Mouse (Mus musculus) adrenal gland, adult (tissue): ENCODE measurements at regions not wholly inside any gene's neighbourhood (a gene's known extent, or its start where the extent isn't known, plus 50 kb on each side); places are given as distances from the start of the nearest gene placed in this dataset.
A peak's percentile ranks its signal among the peaks of the same experiment; 100 is the strongest.
"Not testable (repeated sequence)": the region's sequence is repeated elsewhere in the genome, so short reads cannot be mapped to it uniquely, and the experiment has no call there.

Experiments used
- DNase-seq, 2 experiments: peaks; one replicate each; pipeline ENCODE4 v3.0.0; 2022 to 2023; ENCODE audit warnings: low spot score in 1 of 2; ENCODE audit not compliant: inconsistent age in 2 of 2

- peak; percentile 55 to 87 for DNase-seq
Measured at GRCm38 (mm10) chr3:31603237-31603636, 293.1 kb upstream of the Slc7a14 start.

DNA sequence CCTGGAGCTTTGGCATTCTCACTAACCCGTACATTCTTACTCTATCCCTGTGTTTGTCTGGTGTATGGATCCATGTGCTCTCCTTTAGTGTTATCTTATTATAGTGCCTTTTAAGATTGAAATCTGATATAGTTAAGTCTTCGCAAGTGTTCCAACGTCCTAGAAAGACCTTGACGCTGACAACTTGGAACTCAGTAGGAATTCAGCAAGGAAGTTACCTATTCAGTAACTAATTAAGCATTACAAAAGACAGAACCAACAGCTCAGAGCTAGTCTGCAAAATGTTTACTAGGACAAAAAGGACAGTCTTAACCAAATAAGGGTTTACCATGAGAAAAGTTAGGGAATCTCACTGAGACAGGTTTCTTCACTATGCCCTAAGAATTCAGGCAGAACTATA is 286.4 kb upstream of the Slc7a14 start:
- DNase-seq, result not testable (repeated sequence)

GRCm38 (mm10) chr3:31585971-31586370 is 275.8 kb upstream of the Slc7a14 start:
- peak; percentile 5 to 32 for DNase-seq

DNA sequence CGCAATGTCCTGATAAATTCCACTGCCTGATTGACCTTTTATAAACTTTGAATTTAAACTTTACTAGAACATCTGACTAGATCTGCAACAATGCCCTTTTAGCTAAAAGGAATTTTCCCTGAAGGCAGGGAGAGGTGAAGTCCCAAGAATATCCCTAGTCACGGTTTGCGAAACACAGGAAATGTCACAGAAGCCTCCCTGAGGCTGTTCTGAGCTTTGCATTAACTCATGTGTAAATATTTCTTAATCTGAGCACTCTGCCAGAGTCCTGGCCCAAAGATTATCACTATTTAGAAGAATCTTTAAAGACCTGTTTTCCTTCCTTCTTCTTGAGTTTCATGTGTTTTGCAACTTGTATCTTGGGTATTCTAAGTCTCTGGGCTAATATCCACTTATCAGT is 263.7 kb upstream of the Slc7a14 start:
- no peak for DNase-seq
